ENCODE assay signal across 1 mouse cellular context in genomic region chr10:128256328-128256727, GRCm38 (mm10).
TF ChIP-seq lines count a peak whose summit lies in the region.

No protein-coding gene starts in this region.

TF ChIP-seq in CH12.LX, 34 proteins besides CTCF, POLR2A, EP300 and RAD21 (continued from another document):
- peak; percentile 77 for TF ChIP-seq MAFK (IDR thresholded peaks at IDR 0.05; ENCODE audit: insufficient replicate concordance, low read length)
- TF ChIP-seq PAX5 (IDR thresholded peaks at IDR 0.05; ENCODE audit: low read length): no peak
- TF ChIP-seq HCFC1 (IDR thresholded peaks at IDR 0.05; ENCODE audit: low read depth, low read length): peak; percentile 27; the same call in 1 of the 2 replicates
- peak; percentile 58 for TF ChIP-seq MEF2A (IDR thresholded peaks at IDR 0.05; ENCODE audit: borderline replicate concordance, low read depth, low read length)
- TF ChIP-seq JUND (conservative IDR thresholded peaks at IDR 0.05; ENCODE audit: low read depth, low read length): peak; percentile 51; the same call in 1 of the 2 replicates
- peak; percentile 91 for TF ChIP-seq BHLHE40 (IDR thresholded peaks at IDR 0.05; ENCODE audit: low read depth, low read length)
- peak; percentile 48; the same call in 1 of the 2 replicates for TF ChIP-seq SIN3A (IDR thresholded peaks at IDR 0.05; ENCODE audit: low read length)
- peak; percentile 81 for TF ChIP-seq MAX (IDR thresholded peaks at IDR 0.05; ENCODE audit: low read length)
- TF ChIP-seq RCOR1 (conservative IDR thresholded peaks at IDR 0.05; ENCODE audit: low read depth, low read length): 0 out of 2 replicates have a peak, but pooled peaks have one; percentile 48
